Mouse (Mus musculus): ENCODE data around the gene Rc3h1.

- TF ChIP-seq CTCF (IDR thresholded peaks at IDR 0.05; ENCODE audit: borderline replicate concordance, extremely low read depth, insufficient read depth, insufficient read length) (no peak), POLR2A (IDR thresholded peaks at IDR 0.05; ENCODE audit: borderline replicate concordance, extremely low read depth, insufficient read depth, insufficient read length, poor library complexity, severe bottlenecking) (no peak)
These were observed 6.5 kb upstream of the Rc3h1 start for GRCm38 (mm10) chr1:160899701-160900100.
